ENCODE assay signal across 21 mouse cellular contexts in the genomic region with DNA sequence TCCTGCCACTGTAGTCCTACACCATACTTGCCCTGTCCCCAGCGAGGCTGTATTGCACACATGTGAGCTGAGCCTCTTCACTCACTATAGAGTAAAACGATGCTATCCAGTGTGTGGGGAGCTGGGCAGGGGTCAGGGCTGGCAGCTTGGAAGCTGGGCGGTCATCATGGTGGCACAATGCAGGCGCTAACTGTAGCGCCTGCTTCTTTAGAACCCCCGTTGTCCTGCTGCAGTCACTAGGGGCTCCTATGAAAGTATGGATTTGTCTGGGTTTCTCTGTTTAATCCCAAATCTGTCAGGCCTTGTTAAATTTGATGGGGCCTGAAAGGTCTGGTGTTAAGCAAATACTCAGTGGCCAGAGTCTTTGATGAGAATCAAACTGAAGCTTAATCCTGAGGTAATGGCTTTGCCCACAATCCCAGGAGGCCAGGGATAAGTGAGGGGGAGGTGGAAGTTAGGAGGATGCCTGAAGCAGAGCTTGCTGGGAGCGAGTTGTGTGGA.
A peak's percentile ranks its signal among the peaks of the same experiment; 100 is the strongest.
DNase-seq lines count a peak whose midpoint lies in the region; ATAC-seq lines count a peak whose summit lies in the region.
"Had no signal": no experiment of that assay in that cellular context is flagged by ENCODE, and none has a peak within 500 bp of the region (broad histone marks: within the 10 kb centered on the region; RNA-seq: fewer than 3 reads in every experiment).

No protein-coding gene starts in this region.

- H3K4me3 ChIP-seq in forebrain, embryonic 10.5 days, result no peak overlapping the region
- H3K4me3 ChIP-seq in forebrain, embryonic 12.5 days (replicated peaks), result no peak overlapping the region
- H3K4me3 ChIP-seq in limb, embryonic 12.5 days (replicated peaks), result no peak overlapping the region
- H3K4me3 ChIP-seq in limb, embryonic 10.5 days, result no peak overlapping the region
- no peak overlapping the region for H3K4me3 ChIP-seq in midbrain, embryonic 11.5 days (ENCODE audit: low read depth, low read length)
- H3K4me3 ChIP-seq: forebrain, embryonic 13.5 days; hindbrain, embryonic 15.5 days; liver, embryonic 13.5 days; lung, embryonic 15.5 days; neural tube, embryonic 13.5 days had no signal

- no peaks in the 10 kb centered on the region for H3K9me3 ChIP-seq in forebrain, embryonic 10.5 days
- H3K9me3 ChIP-seq in forebrain, embryonic 12.5 days, result no peaks in the 10 kb centered on the region
- 0 out of 2 replicates have a peak, but pooled peaks cover 3% of the 10 kb centered on the region for H3K9me3 ChIP-seq in limb, embryonic 12.5 days
- no peaks in the 10 kb centered on the region for H3K9me3 ChIP-seq in limb, embryonic 10.5 days (replicated peaks)
- H3K9me3 ChIP-seq in midbrain, embryonic 11.5 days (ENCODE audit: control insufficient read depth, low read length), result no peaks in the 10 kb centered on the region
- H3K9me3 ChIP-seq: forebrain, embryonic 13.5 days; hindbrain, embryonic 15.5 days; liver, embryonic 13.5 days; lung, embryonic 15.5 days; neural tube, embryonic 13.5 days had no signal

- H3K4me1 ChIP-seq in forebrain, embryonic 10.5 days, result peaks cover 22% of the 10 kb centered on the region
- peaks cover 17% of the 10 kb centered on the region; the same call in 1 of the 2 replicates for H3K4me1 ChIP-seq in forebrain, embryonic 12.5 days
- H3K4me1 ChIP-seq in limb, embryonic 12.5 days (replicated peaks), result peaks cover 15% of the 10 kb centered on the region
- peaks cover 26% of the 10 kb centered on the region for H3K4me1 ChIP-seq in limb, embryonic 10.5 days
- H3K4me1 ChIP-seq in midbrain, embryonic 11.5 days (ENCODE audit: control insufficient read depth, insufficient read depth, low read length), result peaks cover 11% of the 10 kb centered on the region
- H3K4me1 ChIP-seq: hindbrain, embryonic 15.5 days; liver, embryonic 13.5 days; lung, embryonic 15.5 days had no signal

- DNase-seq in forebrain, embryonic 10.5 days (ENCODE audit: extremely low spot score, low spot score), result no peak
- DNase-seq in limb, embryonic 10.5 days (ENCODE audit: low spot score), result no peak
- peak; percentile 87 for DNase-seq in midbrain, embryonic 11.5 days (ENCODE audit: low spot score, missing footprints)
- DNase-seq in retina, postnatal 1 day, result peak; percentile 91
- DNase-seq in urinary bladder, postnatal 10 days (ENCODE audit: low spot score), result no peak
- DNase-seq: adrenal gland, postnatal 25 days; cerebellum, adult 11-12 months; cerebellum, postnatal 36 days; gastrocnemius, postnatal 25 days; liver, embryonic 13.5 days had no signal

- H3K27ac ChIP-seq in forebrain, embryonic 10.5 days, result peak overlapping the region; percentile 51
- H3K27ac ChIP-seq in forebrain, embryonic 12.5 days, result no peak overlapping the region
- 0 out of 2 replicates have a peak overlapping the region, but pooled peaks have one; percentile 8 for H3K27ac ChIP-seq in limb, embryonic 12.5 days
- H3K27ac ChIP-seq in limb, embryonic 10.5 days, result no peak overlapping the region
- H3K27ac ChIP-seq in midbrain, embryonic 11.5 days (ENCODE audit: low read depth, low read length), result peak overlapping the region; percentile 17
- H3K27ac ChIP-seq: forebrain, embryonic 13.5 days; hindbrain, embryonic 15.5 days; liver, embryonic 13.5 days; lung, embryonic 15.5 days; macrophage; neural tube, embryonic 13.5 days had no signal

- ATAC-seq in forebrain, embryonic 12.5 days (ENCODE audit: low FRiP score), result no peak
- ATAC-seq in limb, embryonic 12.5 days (ENCODE audit: insufficient number of reproducible peaks, insufficient read depth, low FRiP score, low TSS enrichment, low read depth), result no peak
- peak; percentile 82 for ATAC-seq in midbrain, embryonic 11.5 days (ENCODE audit: low FRiP score)
- no peak for ATAC-seq in megakaryocyte, adult 5-6 weeks (ENCODE audit: poor library complexity, severe bottlenecking)
- ATAC-seq: CD4-positive, CD25-positive, alpha-beta regulatory T cell, adult 4 months; intestine, postnatal 0 days had no signal

- WGBS in forebrain, embryonic 10.5 days, result 40% methylated on average over 7 of the region's 7 CpGs
- WGBS in forebrain, embryonic 12.5 days, result 25% methylated on average over 7 of the region's 7 CpGs
- 72% methylated on average over 7 of the region's 7 CpGs for WGBS in limb, embryonic 12.5 days
- 84% methylated on average over 7 of the region's 7 CpGs for WGBS in limb, embryonic 10.5 days
- WGBS in midbrain, embryonic 11.5 days, result 21% methylated on average over 7 of the region's 7 CpGs

- no peak overlapping the region; the same call in 1 of the 2 replicates for H3K9ac ChIP-seq in forebrain, embryonic 12.5 days
- no peak overlapping the region for H3K9ac ChIP-seq in limb, embryonic 12.5 days (replicated peaks)
- no peak overlapping the region for H3K9ac ChIP-seq in midbrain, embryonic 11.5 days (ENCODE audit: low read length)
- H3K9ac ChIP-seq: forebrain, embryonic 13.5 days; hindbrain, embryonic 15.5 days; liver, embryonic 13.5 days; lung, embryonic 15.5 days; neural tube, embryonic 13.5 days had no signal

- H3K27me3 ChIP-seq in forebrain, embryonic 10.5 days (ENCODE audit: poor library complexity, severe bottlenecking), result peaks cover 16% of the 10 kb centered on the region; the same call in 1 of the 2 replicates
- H3K27me3 ChIP-seq in forebrain, embryonic 12.5 days, result peaks cover 17% of the 10 kb centered on the region; the same call in 1 of the 2 replicates
- peaks cover 5% of the 10 kb centered on the region; the same call in 1 of the 2 replicates for H3K27me3 ChIP-seq in limb, embryonic 12.5 days
- no peaks in the 10 kb centered on the region for H3K27me3 ChIP-seq in limb, embryonic 10.5 days (ENCODE audit: low read depth, poor library complexity, severe bottlenecking)
- peaks cover 3% of the 10 kb centered on the region; the same call in 1 of the 2 replicates for H3K27me3 ChIP-seq in midbrain, embryonic 11.5 days (ENCODE audit: control insufficient read depth, insufficient read depth, low read length)
- H3K27me3 ChIP-seq: hindbrain, embryonic 15.5 days; liver, embryonic 13.5 days; lung, embryonic 15.5 days; neural tube, embryonic 13.5 days had no signal

- no peaks in the 10 kb centered on the region for H3K36me3 ChIP-seq in forebrain, embryonic 10.5 days (replicated peaks)
- no peaks in the 10 kb centered on the region for H3K36me3 ChIP-seq in forebrain, embryonic 12.5 days (replicated peaks)
- H3K36me3 ChIP-seq in limb, embryonic 12.5 days, result no peaks in the 10 kb centered on the region
- H3K36me3 ChIP-seq in limb, embryonic 10.5 days, result no peaks in the 10 kb centered on the region
- H3K36me3 ChIP-seq in midbrain, embryonic 11.5 days (ENCODE audit: control insufficient read depth, insufficient read depth, low read length), result no peaks in the 10 kb centered on the region
- H3K36me3 ChIP-seq: hindbrain, embryonic 15.5 days; liver, embryonic 13.5 days; lung, embryonic 15.5 days; neural tube, embryonic 13.5 days had no signal

- H3K4me2 ChIP-seq in forebrain, embryonic 12.5 days, result no peak overlapping the region
- no peak overlapping the region for H3K4me2 ChIP-seq in limb, embryonic 12.5 days
- H3K4me2 ChIP-seq in midbrain, embryonic 11.5 days, result no peak overlapping the region
- H3K4me2 ChIP-seq: forebrain, embryonic 13.5 days; heart, embryonic 11.5 days; hindbrain, embryonic 15.5 days; liver, embryonic 13.5 days; lung, embryonic 15.5 days; neural tube, embryonic 13.5 days had no signal

Comparison
In these comparisons a context has a peak if more than half of its experiments do, and no peak if none do; other contexts are left out.
1. H3K27ac ChIP-seq: peak in forebrain, embryonic 10.5 days (single experiment), limb, embryonic 12.5 days (single experiment) and midbrain, embryonic 11.5 days (single experiment); none in forebrain, embryonic 12.5 days (single experiment) and limb, embryonic 10.5 days (single experiment).
2. DNase-seq: peak in midbrain, embryonic 11.5 days (single experiment) and retina, postnatal 1 day (single experiment); none in forebrain, embryonic 10.5 days (single experiment), limb, embryonic 10.5 days (single experiment) and urinary bladder, postnatal 10 days (single experiment).